Mouse (Mus musculus) lung, postnatal 25 days (tissue): ENCODE measurements around the gene C1ql1.

Experiments
- DNase-seq: peaks from one replicate; pipeline ENCODE4 v3.0.0; 2022; ENCODE audit warnings: low spot score

C1ql1 gene

GRCm38 (mm10) chr11:102901199-102901598 is 45.3 kb downstream of the C1ql1 start:
- DNase-seq = no peak

- DNase-seq = peak; percentile 74
These were observed 45.7 kb downstream of the C1ql1 start, which contains the start of gene Gfap for GRCm38 (mm10) chr11:102900763-102901162. Gene Gfap, minus strand, starts transcription at chr11:102900912.

- no peak for DNase-seq
These were observed 48.1 kb downstream of the C1ql1 start for GRCm38 (mm10) chr11:102898408-102898807.

- no peak for DNase-seq
These were observed 49.8 kb downstream of the C1ql1 start for GRCm38 (mm10) chr11:102896641-102897040.

GRCm38 (mm10) chr11:102895779-102896178 is 50.7 kb downstream of the C1ql1 start:
- no peak for DNase-seq

- no peak for DNase-seq
These were observed 51.8 kb downstream of the C1ql1 start for GRCm38 (mm10) chr11:102894716-102895115.

GRCm38 (mm10) chr11:102893015-102893651 is 53.4 kb downstream of the C1ql1 start:
- DNase-seq = peak; percentile 85

GRCm38 (mm10) chr11:102890096-102890495 is 56.4 kb downstream of the C1ql1 start:
- DNase-seq = no peak
